Mouse (Mus musculus) thymus, adult 2 months (tissue): ENCODE data around the gene Hip1.

Experiments
- CTCF ChIP-seq: fragments of 200-500 bp; IDR thresholded peaks from 2 replicates; pipeline ENCODE4 v1.5.1; 2012; ENCODE audit warnings: mild to moderate bottlenecking, control low read depth, low read length, moderate library complexity, borderline replicate concordance; ENCODE audit not compliant: control insufficient read depth, poor library complexity, insufficient read depth; ENCODE audit errors: extremely low read depth
- POLR2A ChIP-seq: fragments of 200-500 bp; IDR thresholded peaks from 2 replicates; pipeline ENCODE4 v1.6.1; 2012; ENCODE audit warnings: mild to moderate bottlenecking, low read length, control low read depth, moderate library complexity; ENCODE audit not compliant: control insufficient read depth, poor library complexity, insufficient read depth; ENCODE audit errors: extremely low read depth

- TF ChIP-seq CTCF (no peak), POLR2A (no peak)
These were observed 33.8 kb downstream of the Hip1 start for GRCm38 (mm10) chr5:135511105-135511504.
